Mouse (Mus musculus) liver, embryonic 16.5 days (tissue): ENCODE results near the gene Itln1. TPM values are rescaled to one million over a fixed set of nuclear protein-coding genes. Genes with fewer than 3 reads are reported as not detected.

Source experiments
- ATAC-seq: fragments of 200-750 bp; cut with Nextera tagmentation; 2 replicates; pipeline ENCODE4 v1.8.0; 2017; ENCODE audit warnings: low read depth, mild to moderate bottlenecking, moderate number of reproducible peaks, moderate library complexity
- H3K27ac ChIP-seq: fragments of 300-500 bp; sonication (generic); 2 replicates; pipeline ENCODE4 v1.5.1; 2014; ENCODE audit warnings: mild to moderate bottlenecking, low read length
- H3K27me3 ChIP-seq: fragments of 300-500 bp; sonication (generic); 2 replicates; pipeline ENCODE4 v1.6.1; 2014; ENCODE audit warnings: low read depth, low read length, mixed read lengths; ENCODE audit not compliant: control insufficient read depth, insufficient read depth
- H3K36me3 ChIP-seq: fragments of 300-500 bp; sonication (generic); 2 replicates; pipeline ENCODE4 v1.6.1; 2014; ENCODE audit warnings: mild to moderate bottlenecking; ENCODE audit not compliant: control insufficient read depth, insufficient read depth
- H3K4me1 ChIP-seq: fragments of 300-500 bp; sonication (generic); 2 replicates; pipeline ENCODE4 v1.6.1; 2014; ENCODE audit warnings: low read depth, low read length, mixed read lengths; ENCODE audit not compliant: control insufficient read depth
- H3K4me2 ChIP-seq: fragments of 300-500 bp; sonication (generic); 2 replicates; pipeline ENCODE4 v1.6.1; 2014; ENCODE audit warnings: low read depth, low read length, mixed read lengths
- H3K4me3 ChIP-seq: fragments of 300-500 bp; sonication (generic); 2 replicates; pipeline ENCODE4 v1.5.1; 2014; ENCODE audit warnings: low read depth, mild to moderate bottlenecking, low read length
- H3K9ac ChIP-seq: fragments of 300-500 bp; sonication (generic); 2 replicates; pipeline ENCODE4 v1.6.1; 2014; ENCODE audit warnings: low read depth, low read length
- H3K9me3 ChIP-seq: fragments of 300-500 bp; sonication (generic); replicated peaks from 2 replicates; pipeline ENCODE4 v1.6.1; 2016; ENCODE audit warnings: low read length; ENCODE audit not compliant: control insufficient read depth
- WGBS: fragments of 180-500 bp; shearing (Covaris S2); extraction: QIAGEN DNeasy Blood & Tissue Kit; methylation state at CpG from one replicate; pipeline ENCODE4 v1.1.7; 2014; ENCODE audit not compliant: insufficient replicate concordance; 5-methylcytosine and 5-hydroxymethylcytosine counted together
- polyA plus RNA-seq: library from polyadenylated mRNA; unstranded; fragments of >200 nt; fragmentation: Nextera tagmentation; extraction: Ambion mirVana; gene quantifications from 2 replicates; pipeline ENCODE4 v1.2.1, GENCODE M21; 2015

Itln1 gene
- polyA plus RNA-seq, 1 experiment from 2014 or later: not detected

DNA sequence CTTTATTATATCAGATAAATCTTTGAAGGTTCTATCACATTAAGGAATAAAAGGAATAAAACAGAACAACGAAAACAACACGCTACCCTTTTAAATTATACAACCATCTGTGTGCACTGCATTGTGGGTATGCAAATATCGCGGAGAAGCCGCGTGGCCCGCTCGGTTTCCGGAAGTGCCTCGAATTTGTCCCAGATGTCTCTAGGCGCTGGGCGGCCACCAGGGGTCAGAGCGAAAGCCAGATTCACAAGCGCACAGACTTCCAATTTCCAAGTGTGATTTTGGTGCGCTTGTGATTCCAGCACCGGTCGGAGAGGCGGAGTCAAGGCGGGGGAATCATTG lies 31.9 kb downstream of the Itln1 start, which contains the start of gene Alyref2:
Gene Alyref2, plus strand, starts transcription at position 229 of the 342 bp plus-strand sequence.
- ATAC-seq: peak; percentile 77
- H3K27me3 ChIP-seq: no peaks in the 10 kb centered on the region
- peaks cover 10% of the 10 kb centered on the region for H3K4me1 ChIP-seq
- H3K9me3 ChIP-seq: no peaks in the 10 kb centered on the region
- no peaks in the 10 kb centered on the region for H3K36me3 ChIP-seq
- WGBS: under 1% methylated on average over 19 of the region's 19 CpGs
- H3K4me3 ChIP-seq: peak within 1 kb of the TSS; percentile 77
- peak within 1 kb of the TSS; percentile 94 for H3K4me2 ChIP-seq
- H3K9ac ChIP-seq: peak within 1 kb of the TSS; percentile 71
- H3K27ac ChIP-seq: peak within 1 kb of the TSS; percentile 91

GRCm38 (mm10) chr1:171502388-171503249 lies 32.5 kb downstream of the Itln1 start:
- H3K4me2 ChIP-seq: peak overlapping the region; percentile 94
- peak; percentile 73 for ATAC-seq
- H3K27ac ChIP-seq: peak overlapping the region; percentile 91
- no peaks in the 10 kb centered on the region for H3K27me3 ChIP-seq
- under 1% methylated on average over 14 of the region's 14 CpGs for WGBS
- peaks cover 10% of the 10 kb centered on the region for H3K4me1 ChIP-seq
- H3K36me3 ChIP-seq: no peaks in the 10 kb centered on the region
- H3K4me3 ChIP-seq: peak overlapping the region; percentile 13; the same call in 1 of the 2 replicates
- H3K9ac ChIP-seq: no peak overlapping the region
- no peaks in the 10 kb centered on the region for H3K9me3 ChIP-seq

GRCm38 (mm10) chr1:171501636-171502080 lies 33.4 kb downstream of the Itln1 start:
- Histone ChIP-seq H3K4me2 (peak overlapping the region; percentile 43), H3K27ac (0 out of 2 replicates have a peak overlapping the region, but pooled peaks have one; percentile 9), H3K9me3 (no peaks in the 10 kb centered on the region), H3K4me3 (no peak overlapping the region), H3K27me3 (no peaks in the 10 kb centered on the region), H3K36me3 (no peaks in the 10 kb centered on the region), H3K9ac (no peak overlapping the region), H3K4me1 (peaks cover 10% of the 10 kb centered on the region)
- 4% methylated on average over 5 of the region's 5 CpGs for WGBS
- ATAC-seq: no peak

GRCm38 (mm10) chr1:171501016-171501610 lies 34.0 kb downstream of the Itln1 start:
- Histone ChIP-seq H3K4me2 (no peak overlapping the region), H3K9ac (no peak overlapping the region), H3K36me3 (no peaks in the 10 kb centered on the region), H3K4me1 (peaks cover 10% of the 10 kb centered on the region), H3K27ac (no peak overlapping the region), H3K9me3 (no peaks in the 10 kb centered on the region), H3K4me3 (no peak overlapping the region), H3K27me3 (no peaks in the 10 kb centered on the region)
- ATAC-seq: no peak
- 51% methylated on average over 6 of the region's 6 CpGs for WGBS

DNA sequence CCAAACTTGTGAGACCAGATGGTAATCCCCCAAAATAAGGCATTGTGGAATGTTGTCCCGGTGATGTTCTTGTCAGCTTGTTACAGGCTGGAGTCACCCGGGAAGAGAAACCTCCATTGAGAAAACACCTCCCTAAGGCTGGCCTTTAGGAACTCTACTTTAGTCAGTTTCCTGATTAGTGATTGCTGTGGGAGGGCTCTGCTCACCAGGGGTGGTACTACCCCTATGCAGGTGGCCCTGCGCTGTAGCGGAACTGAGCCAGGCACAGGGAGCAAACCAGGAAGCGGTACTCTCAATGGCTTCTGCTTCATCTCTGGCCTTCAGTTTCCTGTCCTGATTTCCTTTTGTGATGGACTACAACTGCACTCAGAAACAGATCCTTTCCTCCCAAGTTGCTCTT lies 35.2 kb downstream of the Itln1 start:
- no peak overlapping the region for H3K4me3 ChIP-seq
- no peaks in the 10 kb centered on the region for H3K9me3 ChIP-seq
- H3K36me3 ChIP-seq: no peaks in the 10 kb centered on the region
- no peak overlapping the region for H3K9ac ChIP-seq
- H3K4me1 ChIP-seq: peaks cover 9% of the 10 kb centered on the region
- no peaks in the 10 kb centered on the region for H3K27me3 ChIP-seq
- H3K27ac ChIP-seq: no peak overlapping the region
- no peak for ATAC-seq
- H3K4me2 ChIP-seq: no peak overlapping the region
- 61% methylated on average over 5 of the region's 5 CpGs for WGBS

DNA sequence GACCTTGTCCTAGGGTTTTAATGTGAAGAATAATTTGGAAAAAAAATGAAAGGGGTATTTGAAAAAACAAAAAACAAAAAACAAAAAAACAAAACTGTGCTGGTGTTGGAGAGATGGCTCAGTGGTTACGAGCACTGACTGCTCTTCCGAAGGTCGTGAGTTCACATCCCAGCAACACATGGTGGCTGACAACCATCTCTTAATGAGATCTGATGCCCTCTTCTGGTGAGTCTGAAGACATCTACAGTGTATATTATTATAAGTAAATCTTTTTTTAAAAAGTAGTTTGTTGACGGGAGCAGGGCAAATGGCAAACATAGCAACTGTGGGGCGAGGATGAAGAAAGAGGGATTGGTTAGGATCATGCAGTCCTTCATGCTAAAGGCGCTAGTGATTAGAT lies 39.7 kb downstream of the Itln1 start:
- Histone ChIP-seq H3K4me3 (no peak overlapping the region), H3K9me3 (no peaks in the 10 kb centered on the region), H3K27ac (no peak overlapping the region), H3K9ac (no peak overlapping the region), H3K36me3 (no peaks in the 10 kb centered on the region), H3K4me2 (no peak overlapping the region), H3K4me1 (no peaks in the 10 kb centered on the region), H3K27me3 (no peaks in the 10 kb centered on the region)
- 74% methylated on average over 6 of the region's 6 CpGs for WGBS
- no peak for ATAC-seq

- 84% methylated on average over 13 of the region's 13 CpGs for WGBS
Measured at GRCm38 (mm10) chr1:171494241-171494640, 40.9 kb downstream of the Itln1 start.

GRCm38 (mm10) chr1:171478968-171479367 lies 56.1 kb downstream of the Itln1 start:
- ATAC-seq: no peak
- Histone ChIP-seq H3K4me3 (no peak overlapping the region), H3K4me1 (peaks cover 4% of the 10 kb centered on the region; the same call in 1 of the 2 replicates), H3K9me3 (peaks cover 3% of the 10 kb centered on the region; the same call in 1 of the 2 replicates), H3K9ac (no peak overlapping the region), H3K27ac (no peak overlapping the region), H3K36me3 (no peaks in the 10 kb centered on the region), H3K27me3 (no peaks in the 10 kb centered on the region), H3K4me2 (no peak overlapping the region)
- WGBS: 39% methylated on average over 2 of the region's 2 CpGs

More at GRCm38 (mm10) chr1:171494241-171494640, 40.9 kb downstream of the Itln1 start:
- peaks cover 3% of the 10 kb centered on the region; the same call in 1 of the 2 replicates for H3K9me3 ChIP-seq
- H3K4me1 ChIP-seq: no peaks in the 10 kb centered on the region
- H3K27ac ChIP-seq: no peak overlapping the region
- H3K9ac ChIP-seq: no peak overlapping the region
- no peaks in the 10 kb centered on the region for H3K36me3 ChIP-seq
- no peak overlapping the region for H3K4me3 ChIP-seq
- H3K27me3 ChIP-seq: no peaks in the 10 kb centered on the region
- no peak for ATAC-seq
- no peak overlapping the region for H3K4me2 ChIP-seq
